Mouse (Mus musculus) kidney, embryonic 16.5 days (tissue): ENCODE data around the gene Tango6. TPM values are rescaled to one million over a fixed set of nuclear protein-coding genes. Genes with fewer than 3 reads are reported as not detected.

Experiments
- ATAC-seq: fragments of 200-750 bp; cut with Nextera tagmentation; 2 replicates; pipeline ENCODE4 v1.8.0; 2017; ENCODE audit warnings: moderate TSS enrichment; ENCODE audit not compliant: low FRiP score, low TSS enrichment
- H3K27ac ChIP-seq: fragments of 300-500 bp; sonication (generic); 2 replicates; pipeline ENCODE4 v1.5.1; 2014; ENCODE audit warnings: low read length
- H3K27me3 ChIP-seq: fragments of 300-500 bp; sonication (generic); 2 replicates; pipeline ENCODE4 v1.6.1; 2014; ENCODE audit warnings: low read length, control low read depth, mixed read lengths; ENCODE audit not compliant: insufficient read depth
- H3K36me3 ChIP-seq: fragments of 300-500 bp; sonication (generic); 2 replicates; pipeline ENCODE4 v1.6.1; 2014; ENCODE audit warnings: low read length, control low read depth, mixed read lengths; ENCODE audit not compliant: insufficient read depth
- H3K4me1 ChIP-seq: fragments of 300-500 bp; sonication (generic); 2 replicates; pipeline ENCODE4 v1.6.1; 2014; ENCODE audit warnings: low read length, control low read depth, mixed read lengths; ENCODE audit not compliant: insufficient read depth
- H3K4me2 ChIP-seq: fragments of 300-500 bp; sonication (generic); replicated peaks from 2 replicates; pipeline ENCODE4 v1.6.1; 2014; ENCODE audit warnings: low read depth, low read length
- H3K4me3 ChIP-seq: fragments of 300-500 bp; sonication (generic); 2 replicates; pipeline ENCODE4 v1.5.1; 2014; ENCODE audit warnings: mild to moderate bottlenecking, low read length
- H3K9ac ChIP-seq: fragments of 300-500 bp; sonication (generic); replicated peaks from 2 replicates; pipeline ENCODE4 v1.6.1; 2014; ENCODE audit warnings: low read length
- H3K9me3 ChIP-seq: fragments of 300-500 bp; sonication (generic); 2 replicates; pipeline ENCODE4 v1.6.1; 2016; ENCODE audit warnings: low read length, control low read depth
- WGBS: fragments of 180-500 bp; shearing (Covaris S2); extraction: QIAGEN DNeasy Blood & Tissue Kit; methylation state at CpG from one replicate; pipeline ENCODE4 v1.1.7; 2014; 5-methylcytosine and 5-hydroxymethylcytosine counted together
- polyA plus RNA-seq: library from polyadenylated mRNA; unstranded; fragments of >200 nt; fragmentation: Nextera tagmentation; extraction: Ambion mirVana; gene quantifications from 2 replicates; pipeline ENCODE4 v1.2.1, GENCODE M21; 2015

Gene Tango6
- polyA plus RNA-seq, result 13.3 and 14.7 TPM in 2 replicates

DNA sequence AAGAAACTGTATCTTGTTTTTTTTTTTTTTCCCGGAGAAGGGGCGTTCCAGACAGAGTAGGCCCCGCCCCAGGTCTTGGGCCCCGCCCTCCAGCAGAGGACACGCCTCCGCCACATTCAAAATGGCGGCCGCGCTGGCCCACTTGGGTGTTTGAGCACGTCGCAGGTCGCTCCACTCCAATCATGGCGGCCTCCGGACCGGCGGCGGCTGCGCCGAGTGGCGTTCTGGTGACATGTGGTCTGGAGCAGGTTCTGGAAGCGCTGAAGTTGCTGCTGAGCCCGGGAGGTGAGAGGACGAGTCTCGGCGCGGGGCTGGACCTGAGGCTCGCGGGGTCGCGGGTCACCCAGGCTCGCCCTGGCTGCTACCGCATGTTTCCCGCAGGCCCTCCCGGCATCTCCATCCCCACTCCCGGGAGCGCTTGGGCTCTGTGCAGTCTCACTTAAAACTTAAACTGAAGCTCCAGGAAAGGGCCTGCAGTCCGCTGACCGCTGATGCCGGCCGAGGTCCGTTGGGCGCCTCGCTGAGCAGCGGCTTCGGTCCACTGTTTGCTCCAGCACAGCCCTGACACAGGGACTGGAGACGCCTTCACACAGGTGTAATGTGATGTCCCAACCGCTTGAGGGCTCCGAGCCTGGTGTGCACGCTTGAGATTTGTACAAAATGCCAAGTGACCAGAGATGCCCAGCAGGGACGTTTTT lies at the start of gene Tango6:
Tango6 (plus strand) TSS at position 98 of the 698 bp plus-strand sequence.
- Histone ChIP-seq H3K27me3 (no peaks in the 10 kb centered on the region), H3K4me3 (peak within 1 kb of the TSS; percentile 74), H3K36me3 (no peaks in the 10 kb centered on the region), H3K4me2 (peak within 1 kb of the TSS; percentile 51), H3K27ac (peak within 1 kb of the TSS; percentile 96), H3K9me3 (no peaks in the 10 kb centered on the region), H3K9ac (peak within 1 kb of the TSS; percentile 85), H3K4me1 (peaks cover 13% of the 10 kb centered on the region; the same call in 1 of the 2 replicates)
- peak; percentile 95 for ATAC-seq
- WGBS, result under 1% methylated on average over 50 of the region's 50 CpGs

DNA sequence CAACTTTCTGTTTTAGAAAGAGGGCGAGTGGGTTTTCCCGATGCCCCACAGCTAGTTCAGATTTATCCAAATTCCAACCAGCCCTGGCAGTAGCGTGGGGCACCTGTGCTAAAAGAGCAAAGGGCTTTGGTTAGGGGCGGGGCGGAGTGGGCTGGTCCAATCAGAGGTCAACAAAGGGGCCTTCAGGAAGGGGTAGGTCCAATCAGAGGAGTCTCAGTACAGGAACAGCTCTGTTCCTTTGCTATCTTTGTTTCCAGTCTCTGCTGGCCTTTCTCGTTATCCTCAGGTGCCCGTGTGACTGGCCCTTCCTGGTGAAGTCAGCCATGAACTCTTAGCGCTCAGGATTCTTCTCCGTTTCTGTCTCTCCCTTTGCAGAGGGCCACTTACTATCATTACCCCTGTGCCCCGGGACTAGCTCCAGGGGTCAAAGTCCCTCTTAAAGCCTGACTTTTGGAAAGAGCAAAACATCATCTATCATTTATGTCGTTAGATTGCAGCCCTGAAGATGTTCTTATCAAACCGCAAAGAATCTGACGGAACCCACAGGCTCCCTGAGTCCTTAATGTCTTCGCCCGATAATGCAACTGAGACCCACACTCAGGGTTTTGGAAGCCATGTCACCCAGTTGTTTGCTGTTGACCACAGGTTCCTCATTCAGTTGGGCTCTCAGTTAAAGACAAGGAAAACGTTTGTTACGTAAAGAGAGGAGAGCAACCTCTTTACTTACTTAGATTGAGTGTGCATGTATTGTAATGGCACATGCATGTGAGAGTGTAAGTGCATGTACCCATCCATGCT lies 49.3 kb upstream of the Tango6 start:
- Histone ChIP-seq H3K9me3 (no peaks in the 10 kb centered on the region), H3K27ac (0 out of 2 replicates have a peak overlapping the region, but pooled peaks have one; percentile 5), H3K4me1 (peaks cover 20% of the 10 kb centered on the region), H3K9ac (no peak overlapping the region), H3K27me3 (no peaks in the 10 kb centered on the region), H3K36me3 (no peaks in the 10 kb centered on the region), H3K4me3 (no peak overlapping the region), H3K4me2 (no peak overlapping the region)
- 63% methylated on average over 17 of the region's 17 CpGs for WGBS
- peak; percentile 76; the same call in 1 of the 2 replicates for ATAC-seq

DNA sequence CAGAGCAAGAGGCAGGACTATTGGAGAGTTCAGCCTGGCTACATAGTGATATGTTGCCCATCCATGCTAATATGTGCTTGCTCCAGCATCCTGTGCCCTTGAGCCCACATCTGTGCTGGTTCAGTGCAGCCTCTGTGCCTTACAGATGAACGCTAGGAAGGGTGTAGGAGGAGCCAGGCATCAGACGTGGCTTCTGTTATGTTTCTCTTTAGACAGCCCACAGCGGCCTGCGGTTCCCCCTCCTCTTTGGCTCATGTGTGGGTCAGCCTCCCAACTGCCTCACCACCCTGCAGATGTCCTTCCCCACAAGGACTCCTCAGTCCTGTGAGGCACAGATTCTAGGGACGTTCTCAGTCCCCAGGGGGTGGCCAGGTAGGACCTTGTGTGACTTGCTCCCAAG lies 47.6 kb upstream of the Tango6 start:
- Histone ChIP-seq H3K4me3 (no peak overlapping the region), H3K4me1 (peaks cover 20% of the 10 kb centered on the region), H3K27ac (no peak overlapping the region), H3K4me2 (no peak overlapping the region), H3K9me3 (no peaks in the 10 kb centered on the region), H3K9ac (no peak overlapping the region), H3K27me3 (no peaks in the 10 kb centered on the region), H3K36me3 (no peaks in the 10 kb centered on the region)
- ATAC-seq, result no peak
- 23% methylated on average over 5 of the region's 5 CpGs for WGBS

DNA sequence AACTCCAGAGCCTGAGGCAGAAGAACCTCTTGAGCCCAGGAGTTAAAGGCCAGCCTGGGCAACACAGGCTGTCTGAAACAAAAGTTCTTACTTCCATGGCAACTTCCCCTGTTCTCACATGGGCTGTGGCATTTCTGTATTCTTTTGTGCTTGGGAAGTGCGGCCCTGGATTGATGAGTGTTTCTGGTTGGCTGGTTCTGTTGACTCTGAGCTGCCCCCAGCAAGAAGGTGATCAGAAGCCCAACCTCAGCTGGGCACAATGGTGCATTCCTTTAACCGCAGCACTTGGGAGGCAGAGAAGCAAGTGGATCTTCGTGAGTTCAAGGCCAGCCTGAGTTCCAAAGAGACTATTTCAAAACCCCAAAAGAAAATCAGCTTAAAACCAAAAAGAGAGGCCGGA lies 45.4 kb upstream of the Tango6 start:
- H3K4me1 ChIP-seq, result peaks cover 14% of the 10 kb centered on the region
- no peak overlapping the region for H3K27ac ChIP-seq
- H3K27me3 ChIP-seq, result no peaks in the 10 kb centered on the region
- no peaks in the 10 kb centered on the region for H3K36me3 ChIP-seq
- no peak overlapping the region for H3K4me3 ChIP-seq
- no peaks in the 10 kb centered on the region for H3K9me3 ChIP-seq
- H3K4me2 ChIP-seq, result no peak overlapping the region
- no peak overlapping the region for H3K9ac ChIP-seq
- ATAC-seq, result no peak
- 68% methylated on average over 4 of the region's 4 CpGs for WGBS

DNA sequence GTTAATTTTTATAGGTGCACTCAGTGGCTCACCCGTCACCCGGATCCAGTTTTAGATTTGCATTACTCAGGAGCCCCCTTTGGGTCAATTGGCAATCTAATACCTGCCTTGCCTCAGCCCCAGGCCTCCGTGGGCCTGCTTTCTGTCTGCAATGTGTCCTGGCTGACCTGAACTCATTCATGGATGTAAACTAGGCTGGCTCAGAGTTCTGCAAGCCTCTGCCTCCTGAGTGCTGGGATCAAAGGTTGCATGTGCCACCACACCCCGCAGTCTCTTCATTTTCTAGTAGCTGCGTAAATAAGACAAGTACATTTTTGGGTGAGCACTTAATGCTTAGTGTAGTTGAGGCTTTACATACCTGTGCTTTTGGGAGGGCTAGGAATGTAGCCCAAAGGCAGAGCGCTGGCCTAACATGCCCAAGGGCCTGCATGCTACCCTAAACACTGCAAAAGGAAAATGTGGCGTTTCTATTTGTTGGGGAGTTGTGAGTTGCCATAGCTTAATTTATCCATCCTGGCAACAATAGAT lies 44.0 kb upstream of the Tango6 start:
- Histone ChIP-seq H3K9me3 (no peaks in the 10 kb centered on the region), H3K4me1 (peaks cover 15% of the 10 kb centered on the region), H3K27ac (no peak overlapping the region), H3K27me3 (no peaks in the 10 kb centered on the region), H3K9ac (no peak overlapping the region), H3K4me2 (no peak overlapping the region), H3K4me3 (no peak overlapping the region), H3K36me3 (no peaks in the 10 kb centered on the region)
- WGBS, result 78% methylated on average over 7 of the region's 7 CpGs
- ATAC-seq, result no peak

DNA sequence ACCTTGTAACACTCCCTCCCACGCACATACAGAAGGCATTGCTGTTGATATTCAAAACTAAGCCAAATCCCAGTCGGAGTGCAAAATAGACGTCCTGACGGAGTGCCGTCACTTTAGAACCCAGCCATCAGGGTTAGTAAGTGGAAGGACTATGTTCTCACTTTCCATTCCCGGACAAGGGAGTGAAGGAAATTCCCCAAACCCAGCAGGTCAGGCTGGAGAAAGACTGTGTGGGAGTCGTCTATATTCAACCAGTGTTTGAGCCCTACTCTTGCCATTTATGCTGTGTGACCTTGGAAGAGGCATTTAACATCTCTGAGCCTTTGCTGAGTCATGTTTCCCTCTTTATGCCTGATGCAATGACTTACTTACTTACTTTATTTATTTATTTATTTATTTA lies 42.7 kb upstream of the Tango6 start:
- Histone ChIP-seq H3K4me1 (peaks cover 19% of the 10 kb centered on the region), H3K27me3 (no peaks in the 10 kb centered on the region), H3K9me3 (no peaks in the 10 kb centered on the region), H3K4me3 (no peak overlapping the region), H3K4me2 (no peak overlapping the region), H3K9ac (no peak overlapping the region), H3K27ac (no peak overlapping the region), H3K36me3 (no peaks in the 10 kb centered on the region)
- 60% methylated on average over 7 of the region's 7 CpGs for WGBS
- no peak for ATAC-seq

DNA sequence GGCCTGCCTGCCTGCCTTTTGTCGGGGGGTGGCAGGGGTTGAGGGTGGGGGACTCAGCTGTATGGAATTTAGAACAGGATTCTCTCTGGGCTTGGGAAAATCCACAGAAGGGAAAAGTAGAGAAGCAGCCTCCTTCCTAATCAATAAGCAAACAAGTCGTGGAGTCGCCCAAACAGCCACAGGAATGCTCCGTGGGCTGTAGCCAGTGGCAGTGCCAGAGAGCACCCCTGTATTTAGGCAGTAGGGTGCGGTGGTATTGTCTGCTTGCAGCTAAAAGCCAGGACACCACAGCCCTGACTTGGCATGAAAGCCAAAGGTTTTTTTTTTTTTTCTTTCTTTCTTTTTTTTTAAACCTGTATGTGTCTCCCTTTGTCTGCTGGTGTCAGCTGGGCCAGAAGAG lies 41.9 kb upstream of the Tango6 start:
- H3K36me3 ChIP-seq, result no peaks in the 10 kb centered on the region
- H3K9me3 ChIP-seq, result no peaks in the 10 kb centered on the region
- H3K4me2 ChIP-seq, result no peak overlapping the region
- H3K4me3 ChIP-seq, result no peak overlapping the region
- H3K9ac ChIP-seq, result no peak overlapping the region
- 84% methylated on average over 5 of the region's 5 CpGs for WGBS
- H3K27me3 ChIP-seq, result no peaks in the 10 kb centered on the region
- H3K4me1 ChIP-seq, result peaks cover 15% of the 10 kb centered on the region
- no peak for ATAC-seq
- H3K27ac ChIP-seq, result no peak overlapping the region

DNA sequence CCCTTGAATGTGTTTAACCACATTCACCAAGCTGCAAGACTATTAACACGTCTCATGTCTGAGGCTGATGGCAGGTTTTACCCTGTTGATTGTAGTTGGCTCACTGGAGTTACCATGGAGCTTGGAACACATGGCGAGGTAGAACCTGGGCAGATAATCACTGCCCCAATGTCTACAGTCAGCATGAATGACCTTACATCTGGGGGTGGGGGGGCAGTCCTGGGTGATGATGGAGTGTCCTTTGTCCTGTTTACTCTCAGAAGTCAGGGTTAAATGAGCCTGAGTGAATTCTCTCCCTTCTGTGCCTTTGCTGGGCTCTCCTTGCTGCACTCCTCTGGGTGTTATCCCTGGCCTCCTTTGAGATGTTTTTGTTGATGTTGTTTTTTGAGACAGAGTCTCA lies 40.7 kb upstream of the Tango6 start:
- no peaks in the 10 kb centered on the region for H3K36me3 ChIP-seq
- peaks cover 10% of the 10 kb centered on the region for H3K4me1 ChIP-seq
- H3K4me3 ChIP-seq, result no peak overlapping the region
- no peak overlapping the region for H3K9ac ChIP-seq
- WGBS, result 78% methylated on average over 2 of the region's 2 CpGs
- no peak overlapping the region for H3K4me2 ChIP-seq
- no peaks in the 10 kb centered on the region for H3K27me3 ChIP-seq
- no peaks in the 10 kb centered on the region for H3K9me3 ChIP-seq
- H3K27ac ChIP-seq, result no peak overlapping the region
- no peak for ATAC-seq

DNA sequence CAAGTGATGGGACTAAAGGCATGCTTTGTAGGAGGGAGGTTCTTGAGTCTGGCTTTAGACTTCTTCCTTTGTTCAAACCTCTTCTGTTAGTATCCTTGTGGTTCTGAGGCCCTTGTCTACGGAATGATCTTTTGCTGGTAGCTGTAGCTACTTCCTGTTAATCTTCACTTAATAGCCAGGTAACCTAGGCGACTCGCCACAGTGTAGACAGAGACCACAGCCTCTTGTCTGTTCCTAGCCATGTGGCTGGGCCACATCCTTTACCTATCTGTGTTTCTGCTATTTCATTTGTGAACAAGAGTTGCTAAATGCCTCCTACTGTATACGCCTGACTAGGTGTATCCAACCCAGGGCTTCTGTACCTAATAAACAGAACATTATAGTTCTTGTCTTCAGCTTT lies 39.8 kb upstream of the Tango6 start:
- no peak overlapping the region for H3K9ac ChIP-seq
- H3K27ac ChIP-seq, result no peak overlapping the region
- H3K36me3 ChIP-seq, result no peaks in the 10 kb centered on the region
- 83% methylated on average over 4 of the region's 4 CpGs for WGBS
- H3K4me1 ChIP-seq, result peaks cover 11% of the 10 kb centered on the region
- no peaks in the 10 kb centered on the region for H3K27me3 ChIP-seq
- ATAC-seq, result no peak
- no peak overlapping the region for H3K4me3 ChIP-seq
- H3K9me3 ChIP-seq, result no peaks in the 10 kb centered on the region
- no peak overlapping the region for H3K4me2 ChIP-seq

DNA sequence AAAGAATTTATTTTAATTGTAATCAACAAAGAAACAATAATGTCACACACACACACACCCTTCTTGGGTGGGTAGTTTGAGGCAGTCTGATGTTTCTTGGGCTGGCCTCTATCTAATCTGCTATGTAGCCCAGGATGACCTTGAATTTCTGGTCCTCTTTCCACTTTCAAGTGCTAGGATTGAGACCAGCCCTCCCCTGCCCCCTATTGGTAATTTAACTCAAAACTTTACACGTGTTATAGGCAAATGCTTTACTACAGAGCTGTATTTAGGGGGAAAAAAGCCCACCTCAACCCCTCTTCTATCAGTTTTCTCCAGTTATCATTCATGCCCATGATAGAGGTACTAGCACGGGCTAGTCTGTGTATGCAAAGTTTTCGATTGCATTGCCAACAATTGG lies 37.9 kb upstream of the Tango6 start:
- ATAC-seq, result no peak
- Histone ChIP-seq H3K4me3 (no peak overlapping the region), H3K9me3 (no peaks in the 10 kb centered on the region), H3K9ac (no peak overlapping the region), H3K27ac (no peak overlapping the region), H3K4me2 (no peak overlapping the region), H3K4me1 (peaks cover 11% of the 10 kb centered on the region), H3K36me3 (no peaks in the 10 kb centered on the region), H3K27me3 (no peaks in the 10 kb centered on the region)
- WGBS, result 75% methylated on average over 3 of the region's 3 CpGs
